Mouse (Mus musculus): ENCODE data around the gene Pacrg. TPM values are rescaled to one million over a fixed set of nuclear protein-coding genes. Genes with fewer than 3 reads are reported as not detected.

The Pacrg gene
- polyA plus RNA-seq, 1 experiment from 2014 or later, result 1.5 TPM

- DNase-seq (ENCODE audit: low spot score), result peak; percentile 24
- 77% methylated on average over 14 of the region's 14 CpGs for WGBS
These were observed 390.3 kb downstream of the Pacrg start for GRCm38 (mm10) chr17:10449800-10450299.

GRCm38 (mm10) chr17:10448417-10448816 is 391.7 kb downstream of the Pacrg start:
- Histone ChIP-seq H3K27me3 (replicated peaks; ENCODE audit: low read depth, poor library complexity, severe bottlenecking) (no peaks in the 10 kb centered on the region), H3K9me3 (no peaks in the 10 kb centered on the region), H3K36me3 (replicated peaks) (no peaks in the 10 kb centered on the region), H3K4me1 (peaks cover 36% of the 10 kb centered on the region), H3K4me3 (no peak overlapping the region), H3K27ac (replicated peaks) (0 out of 2 replicates have a peak overlapping the region, but pooled peaks have one; percentile 21)
- DNase-seq (ENCODE audit: low spot score), result no peak
- 68% methylated on average over 5 of the region's 5 CpGs for WGBS

More at GRCm38 (mm10) chr17:10449800-10450299, 390.3 kb downstream of the Pacrg start:
- Histone ChIP-seq H3K4me3 (no peak overlapping the region), H3K4me1 (peaks cover 36% of the 10 kb centered on the region), H3K36me3 (replicated peaks) (no peaks in the 10 kb centered on the region), H3K9me3 (no peaks in the 10 kb centered on the region), H3K27me3 (replicated peaks; ENCODE audit: low read depth, poor library complexity, severe bottlenecking) (no peaks in the 10 kb centered on the region), H3K27ac (replicated peaks) (peak overlapping the region; percentile 51)

- H3K9me3 ChIP-seq, result no peaks in the 10 kb centered on the region
- 28% methylated on average over 16 of the region's 16 CpGs for WGBS
- no peaks in the 10 kb centered on the region for H3K36me3 ChIP-seq (replicated peaks)
- DNase-seq (ENCODE audit: low spot score), result no peak
- no peak overlapping the region for H3K4me3 ChIP-seq
- peak overlapping the region; percentile 73 for H3K27ac ChIP-seq (replicated peaks)
- H3K4me1 ChIP-seq, result peaks cover 14% of the 10 kb centered on the region
- no peaks in the 10 kb centered on the region for H3K27me3 ChIP-seq (replicated peaks; ENCODE audit: low read depth, poor library complexity, severe bottlenecking)
These were observed 398.5 kb downstream of the Pacrg start for GRCm38 (mm10) chr17:10441501-10442111.

GRCm38 (mm10) chr17:10440961-10441360 is 399.1 kb downstream of the Pacrg start:
- Histone ChIP-seq H3K4me1 (peaks cover 14% of the 10 kb centered on the region), H3K9me3 (no peaks in the 10 kb centered on the region), H3K36me3 (replicated peaks) (no peaks in the 10 kb centered on the region), H3K4me3 (no peak overlapping the region), H3K27ac (replicated peaks) (no peak overlapping the region), H3K27me3 (replicated peaks; ENCODE audit: low read depth, poor library complexity, severe bottlenecking) (no peaks in the 10 kb centered on the region)
- WGBS, result 79% methylated on average over 3 of the region's 3 CpGs
- no peak for DNase-seq (ENCODE audit: low spot score)

GRCm38 (mm10) chr17:10439815-10440214 is 400.3 kb downstream of the Pacrg start:
- Histone ChIP-seq H3K27ac (replicated peaks) (no peak overlapping the region), H3K4me1 (peaks cover 14% of the 10 kb centered on the region), H3K36me3 (replicated peaks) (no peaks in the 10 kb centered on the region), H3K4me3 (no peak overlapping the region), H3K27me3 (replicated peaks; ENCODE audit: low read depth, poor library complexity, severe bottlenecking) (no peaks in the 10 kb centered on the region), H3K9me3 (no peaks in the 10 kb centered on the region)
- no peak for DNase-seq (ENCODE audit: low spot score)
- WGBS, result 71% methylated on average over 8 of the region's 8 CpGs

- Histone ChIP-seq H3K4me3 (no peak overlapping the region), H3K4me1 (peaks cover 7% of the 10 kb centered on the region; the same call in 1 of the 2 replicates), H3K27me3 (replicated peaks; ENCODE audit: low read depth, poor library complexity, severe bottlenecking) (no peaks in the 10 kb centered on the region), H3K27ac (replicated peaks) (no peak overlapping the region), H3K36me3 (replicated peaks) (no peaks in the 10 kb centered on the region), H3K9me3 (no peaks in the 10 kb centered on the region)
- WGBS, result 51% methylated on average over 1 of the region's 1 CpGs
- no peak for DNase-seq (ENCODE audit: low spot score)
These were observed 405.2 kb downstream of the Pacrg start for GRCm38 (mm10) chr17:10434867-10435266.

- 86% methylated on average over 7 of the region's 7 CpGs for WGBS
- H3K27me3 ChIP-seq (replicated peaks; ENCODE audit: low read depth, poor library complexity, severe bottlenecking), result no peaks in the 10 kb centered on the region
- H3K4me1 ChIP-seq, result peaks cover 4% of the 10 kb centered on the region; the same call in 1 of the 2 replicates
- H3K27ac ChIP-seq (replicated peaks), result no peak overlapping the region
- no peak for DNase-seq (ENCODE audit: low spot score)
- no peaks in the 10 kb centered on the region for H3K9me3 ChIP-seq
- H3K36me3 ChIP-seq (replicated peaks), result no peaks in the 10 kb centered on the region
- H3K4me3 ChIP-seq, result no peak overlapping the region
These were observed 407.5 kb downstream of the Pacrg start for GRCm38 (mm10) chr17:10432525-10433180.

GRCm38 (mm10) chr17:10431849-10432524 is 408.1 kb downstream of the Pacrg start:
- no peaks in the 10 kb centered on the region for H3K27me3 ChIP-seq (replicated peaks; ENCODE audit: low read depth, poor library complexity, severe bottlenecking)
- H3K36me3 ChIP-seq (replicated peaks), result no peaks in the 10 kb centered on the region
- WGBS, result 68% methylated on average over 6 of the region's 6 CpGs
- no peaks in the 10 kb centered on the region for H3K9me3 ChIP-seq
- no peak overlapping the region for H3K27ac ChIP-seq (replicated peaks)
- peaks cover 4% of the 10 kb centered on the region; the same call in 1 of the 2 replicates for H3K4me1 ChIP-seq
- DNase-seq (ENCODE audit: low spot score), result no peak
- no peak overlapping the region for H3K4me3 ChIP-seq

GRCm38 (mm10) chr17:10430831-10431230 is 409.3 kb downstream of the Pacrg start:
- Histone ChIP-seq H3K4me3 (no peak overlapping the region), H3K27me3 (replicated peaks; ENCODE audit: low read depth, poor library complexity, severe bottlenecking) (no peaks in the 10 kb centered on the region), H3K4me1 (peaks cover 4% of the 10 kb centered on the region; the same call in 1 of the 2 replicates), H3K36me3 (replicated peaks) (no peaks in the 10 kb centered on the region), H3K9me3 (no peaks in the 10 kb centered on the region), H3K27ac (replicated peaks) (no peak overlapping the region)
- DNase-seq (ENCODE audit: low spot score), result no peak
- 82% methylated on average over 4 of the region's 4 CpGs for WGBS

GRCm38 (mm10) chr17:10429406-10429805 is 410.7 kb downstream of the Pacrg start:
- Histone ChIP-seq H3K9me3 (no peaks in the 10 kb centered on the region), H3K4me3 (no peak overlapping the region), H3K4me1 (peaks cover 3% of the 10 kb centered on the region; the same call in 1 of the 2 replicates), H3K27ac (replicated peaks) (no peak overlapping the region), H3K27me3 (replicated peaks; ENCODE audit: low read depth, poor library complexity, severe bottlenecking) (no peaks in the 10 kb centered on the region), H3K36me3 (replicated peaks) (no peaks in the 10 kb centered on the region)
- no peak for DNase-seq (ENCODE audit: low spot score)
- 86% methylated on average over 11 of the region's 11 CpGs for WGBS

GRCm38 (mm10) chr17:10425311-10425710 is 414.8 kb downstream of the Pacrg start:
- Histone ChIP-seq H3K4me3 (no peak overlapping the region), H3K27ac (replicated peaks) (no peak overlapping the region), H3K4me1 (0 out of 2 replicates have a peak, but pooled peaks cover 3% of the 10 kb centered on the region), H3K36me3 (replicated peaks) (no peaks in the 10 kb centered on the region), H3K9me3 (no peaks in the 10 kb centered on the region), H3K27me3 (replicated peaks; ENCODE audit: low read depth, poor library complexity, severe bottlenecking) (no peaks in the 10 kb centered on the region)
- no peak for DNase-seq (ENCODE audit: low spot score)
- WGBS, result 81% methylated on average over 5 of the region's 5 CpGs

GRCm38 (mm10) chr17:10417558-10418253 is 422.4 kb downstream of the Pacrg start:
- no peak for DNase-seq (ENCODE audit: low spot score)
- Histone ChIP-seq H3K27me3 (replicated peaks; ENCODE audit: low read depth, poor library complexity, severe bottlenecking) (no peaks in the 10 kb centered on the region), H3K4me3 (no peak overlapping the region), H3K4me1 (no peaks in the 10 kb centered on the region), H3K27ac (replicated peaks) (no peak overlapping the region), H3K36me3 (replicated peaks) (no peaks in the 10 kb centered on the region), H3K9me3 (no peaks in the 10 kb centered on the region)
- 79% methylated on average over 7 of the region's 7 CpGs for WGBS

All from embryonic facial prominence, embryonic 10.5 days (tissue).